Mouse (Mus musculus) MEL (cell line): ENCODE data around the gene Ip6k3.

Experiments
- CTCF ChIP-seq, 3 experiments: IDR thresholded peaks in 2 of 3; conservative IDR thresholded peaks in 1 of 3; 2 replicates each; pipeline ENCODE4 v1.5.1; 2011 to 2012; ENCODE audit warnings: low read length in 3 of 3, low read depth in 2 of 3, mild to moderate bottlenecking in 2 of 3, improper control_type of control experiment in 1 of 3, inconsistent platforms in 1 of 3, mixed read lengths in 1 of 3, moderate library complexity in 1 of 3; ENCODE audit not compliant: control insufficient read depth in 1 of 3, insufficient read depth in 1 of 3, poor library complexity in 1 of 3, severe bottlenecking in 1 of 3
- ETS1 ChIP-seq: IDR thresholded peaks from 2 replicates; pipeline ENCODE4 v1.6.1; 2012; ENCODE audit warnings: low read depth, mild to moderate bottlenecking, inconsistent platforms, low read length, improper control_type of control experiment, moderate library complexity
- MAFK ChIP-seq: IDR thresholded peaks from 2 replicates; pipeline ENCODE4 v1.6.1; 2011; ENCODE audit warnings: low read depth, mild to moderate bottlenecking, low read length, improper control_type of control experiment, borderline replicate concordance
- POLR2A ChIP-seq, 2 experiments: IDR thresholded peaks; 2 replicates each; pipeline ENCODE4 v1.6.1; 2011 to 2012; ENCODE audit warnings: low read length in 2 of 2, mild to moderate bottlenecking in 2 of 2, control low read depth in 1 of 2, improper control_type of control experiment in 1 of 2, low read depth in 1 of 2, moderate library complexity in 1 of 2; ENCODE audit not compliant: control insufficient read depth in 1 of 2, insufficient read depth in 1 of 2, poor library complexity in 1 of 2
- TAL1 ChIP-seq: IDR thresholded peaks from 2 replicates; pipeline ENCODE4 v1.6.1; 2012; ENCODE audit warnings: mild to moderate bottlenecking, inconsistent platforms, low read length, moderate library complexity, mixed read lengths

GRCm38 (mm10) chr17:27122701-27123100 is 44.9 kb downstream of the Ip6k3 start:
- TF ChIP-seq MAFK = no peak
- no peak for TF ChIP-seq TAL1
- no peak for TF ChIP-seq CTCF (IDR thresholded peaks at IDR 0.05 in 2 of 3, conservative IDR thresholded peaks at IDR 0.05 in 1 of 3; ENCODE audit: control insufficient read depth in 1 of 3, insufficient read depth in 1 of 3, low read depth in 2 of 3, low read length in 3 of 3, poor library complexity in 1 of 3, severe bottlenecking in 1 of 3)
- no peak for TF ChIP-seq ETS1
- TF ChIP-seq POLR2A (IDR thresholded peaks at IDR 0.05; ENCODE audit: control insufficient read depth in 1 of 2, insufficient read depth in 1 of 2, low read depth in 1 of 2, low read length in 2 of 2, poor library complexity in 1 of 2) = no peak
